Mouse (Mus musculus) kidney, embryonic 15.5 days (tissue): ENCODE measurements around the gene Lyar. TPM values are rescaled to one million over a fixed set of nuclear protein-coding genes. Genes with fewer than 3 reads are reported as not detected.
A peak's percentile ranks its signal among the peaks of the same experiment; 100 is the strongest.

ENCODE experiments used
- ATAC-seq: fragments of 200-750 bp; cut with Nextera tagmentation; replicated peaks from 2 replicates; pipeline ENCODE4 v1.8.0; 2017; ENCODE audit warnings: moderate TSS enrichment; ENCODE audit not compliant: low FRiP score
- H3K27ac ChIP-seq: fragments of 300-500 bp; sonication (generic); 2 replicates; pipeline ENCODE4 v1.5.1; 2015; ENCODE audit warnings: mild to moderate bottlenecking, inconsistent platforms
- H3K27me3 ChIP-seq: fragments of 300-500 bp; sonication (generic); 2 replicates; pipeline ENCODE4 v1.6.1; 2015; ENCODE audit warnings: inconsistent platforms
- H3K36me3 ChIP-seq: fragments of 300-500 bp; sonication (generic); 2 replicates; pipeline ENCODE4 v1.6.1; 2015; ENCODE audit warnings: inconsistent platforms
- H3K4me1 ChIP-seq: fragments of 300-500 bp; sonication (generic); 2 replicates; pipeline ENCODE4 v1.6.1; 2015; ENCODE audit warnings: inconsistent platforms
- H3K4me2 ChIP-seq: fragments of 300-500 bp; sonication (generic); 2 replicates; pipeline ENCODE4 v1.6.1; 2015; ENCODE audit warnings: moderate library complexity, mild to moderate bottlenecking, inconsistent platforms
- H3K4me3 ChIP-seq: fragments of 300-500 bp; sonication (generic); replicated peaks from 2 replicates; pipeline ENCODE4 v1.5.1; 2015; ENCODE audit warnings: mild to moderate bottlenecking, inconsistent platforms
- H3K9ac ChIP-seq: fragments of 300-500 bp; sonication (generic); 2 replicates; pipeline ENCODE4 v1.6.1; 2015; ENCODE audit warnings: mild to moderate bottlenecking, inconsistent platforms
- H3K9me3 ChIP-seq: fragments of 300-500 bp; sonication (generic); replicated peaks from 2 replicates; pipeline ENCODE4 v1.6.1; 2016; ENCODE audit warnings: inconsistent platforms
- WGBS: fragments of 180-500 bp; shearing (Covaris S2); methylation state at CpG from one replicate; pipeline ENCODE4 v1.1.7; 2015; ENCODE audit warnings: mixed read lengths; 5-methylcytosine and 5-hydroxymethylcytosine counted together
- polyA plus RNA-seq: library from polyadenylated mRNA; unstranded; fragments of >200 nt; fragmentation: Nextera tagmentation; extraction: Ambion mirVana; gene quantifications from 2 replicates; pipeline ENCODE4 v1.2.1, GENCODE M21; 2015

Gene Lyar
- polyA plus RNA-seq: 123 and 126 TPM in 2 replicates

- peak within 1 kb of the TSS; percentile 84 for H3K4me2 ChIP-seq
- peaks cover 34% of the 10 kb centered on the region for H3K4me1 ChIP-seq
- no peaks in the 10 kb centered on the region for H3K9me3 ChIP-seq
- H3K4me3 ChIP-seq: peak within 1 kb of the TSS; percentile 95
- peak within 1 kb of the TSS; percentile 74 for H3K27ac ChIP-seq
- no peaks in the 10 kb centered on the region for H3K27me3 ChIP-seq
- WGBS: under 1% methylated on average over 55 of the region's 55 CpGs
- peak; percentile 92 for ATAC-seq
- H3K9ac ChIP-seq: peak within 1 kb of the TSS; percentile 85
- H3K36me3 ChIP-seq: peaks cover 27% of the 10 kb centered on the region
Measured at GRCm38 (mm10) chr5:38220328-38220912, at the start of gene Lyar, which contains the start of gene Zbtb49. Lyar (plus strand) TSS chr5:38220470. Zbtb49 (minus strand) TSS chr5:38220457.

DNA sequence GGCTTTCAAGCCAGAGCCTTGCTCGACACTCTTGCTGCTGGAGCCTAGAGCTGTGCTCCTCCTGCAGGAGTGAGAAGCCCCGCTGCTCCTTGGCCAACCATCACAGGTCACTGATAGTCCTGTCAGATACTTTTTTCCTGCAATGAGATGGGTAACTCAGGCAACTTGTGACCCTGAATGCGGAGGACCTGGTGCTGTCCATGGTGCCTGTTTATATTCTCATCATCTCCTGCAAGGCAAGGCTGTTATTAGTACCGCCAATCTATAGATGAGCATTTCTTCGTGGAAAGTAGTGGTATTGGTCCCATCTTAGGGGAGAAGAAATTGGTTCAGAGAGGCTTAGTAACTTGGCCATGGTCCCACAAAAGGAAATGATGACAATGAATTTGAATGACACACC, 46.5 kb upstream of the Lyar start:
- Histone ChIP-seq H3K4me2 (no peak overlapping the region), H3K4me3 (no peak overlapping the region), H3K27ac (no peak overlapping the region), H3K27me3 (no peaks in the 10 kb centered on the region), H3K36me3 (no peaks in the 10 kb centered on the region), H3K9ac (no peak overlapping the region), H3K4me1 (no peaks in the 10 kb centered on the region), H3K9me3 (no peaks in the 10 kb centered on the region)
- no peak for ATAC-seq
- 52% methylated on average over 5 of the region's 5 CpGs for WGBS

DNA sequence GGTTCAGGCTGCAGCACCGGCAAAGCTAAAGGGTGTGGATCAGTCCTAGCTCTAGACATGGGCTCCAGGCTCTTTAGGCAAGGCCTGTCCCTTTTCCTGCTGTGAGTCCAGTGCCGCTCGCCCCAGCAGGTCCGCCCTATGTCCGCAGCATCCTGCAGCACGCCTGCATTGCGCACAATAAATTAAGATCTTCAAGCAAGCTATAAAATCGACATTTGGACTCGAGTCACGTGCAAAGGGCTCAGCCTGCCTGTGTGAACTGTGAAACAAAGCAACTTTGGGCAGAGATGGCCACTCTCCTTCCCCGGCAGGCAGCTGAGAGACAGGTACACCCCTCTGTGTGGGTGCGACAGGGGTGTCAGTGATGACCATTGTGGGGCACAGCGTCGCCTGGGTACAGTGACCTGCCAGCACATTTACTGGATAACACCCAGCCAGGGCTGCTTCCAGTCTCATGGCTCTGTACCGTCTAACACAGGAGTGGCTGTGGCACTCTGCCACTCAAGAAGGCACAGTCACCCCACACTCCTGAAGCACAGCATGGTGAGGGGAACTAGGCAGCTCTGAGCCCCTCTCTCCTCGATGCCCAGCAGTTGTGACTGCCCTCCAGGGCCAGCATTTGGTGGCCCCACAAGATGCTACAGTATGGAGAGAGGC, 45.9 kb upstream of the Lyar start:
- ATAC-seq: no peak
- 69% methylated on average over 16 of the region's 16 CpGs for WGBS
- H3K36me3 ChIP-seq: no peaks in the 10 kb centered on the region

GRCm38 (mm10) chr5:38184688-38185285, 35.5 kb upstream of the Lyar start:
- no peak for ATAC-seq
- WGBS: 82% methylated on average over 6 of the region's 6 CpGs
- Histone ChIP-seq H3K4me3 (no peak overlapping the region), H3K9ac (no peak overlapping the region), H3K36me3 (no peaks in the 10 kb centered on the region), H3K9me3 (no peaks in the 10 kb centered on the region), H3K27ac (no peak overlapping the region), H3K4me2 (no peak overlapping the region), H3K4me1 (no peaks in the 10 kb centered on the region), H3K27me3 (no peaks in the 10 kb centered on the region)

More for the DNA sequence above, 45.9 kb upstream of the Lyar start:
- Histone ChIP-seq H3K4me2 (no peak overlapping the region), H3K27ac (no peak overlapping the region), H3K4me3 (no peak overlapping the region), H3K4me1 (no peaks in the 10 kb centered on the region), H3K27me3 (no peaks in the 10 kb centered on the region), H3K9ac (no peak overlapping the region), H3K9me3 (no peaks in the 10 kb centered on the region)

GRCm38 (mm10) chr5:38187006-38187405, 33.3 kb upstream of the Lyar start:
- H3K27ac ChIP-seq: no peak overlapping the region
- no peak overlapping the region for H3K4me2 ChIP-seq
- no peak overlapping the region for H3K9ac ChIP-seq
- no peaks in the 10 kb centered on the region for H3K27me3 ChIP-seq
- no peak overlapping the region for H3K4me3 ChIP-seq
- H3K9me3 ChIP-seq: no peaks in the 10 kb centered on the region
- H3K4me1 ChIP-seq: no peaks in the 10 kb centered on the region
- no peaks in the 10 kb centered on the region for H3K36me3 ChIP-seq
- no peak for ATAC-seq
- 86% methylated on average over 2 of the region's 2 CpGs for WGBS

- Histone ChIP-seq H3K27me3 (no peaks in the 10 kb centered on the region), H3K36me3 (no peaks in the 10 kb centered on the region), H3K4me1 (no peaks in the 10 kb centered on the region), H3K9ac (no peak overlapping the region), H3K27ac (no peak overlapping the region), H3K9me3 (no peaks in the 10 kb centered on the region), H3K4me2 (no peak overlapping the region), H3K4me3 (no peak overlapping the region)
- WGBS: 91% methylated on average over 3 of the region's 3 CpGs
- ATAC-seq: no peak
Measured at GRCm38 (mm10) chr5:38190907-38191306, 29.4 kb upstream of the Lyar start.

DNA sequence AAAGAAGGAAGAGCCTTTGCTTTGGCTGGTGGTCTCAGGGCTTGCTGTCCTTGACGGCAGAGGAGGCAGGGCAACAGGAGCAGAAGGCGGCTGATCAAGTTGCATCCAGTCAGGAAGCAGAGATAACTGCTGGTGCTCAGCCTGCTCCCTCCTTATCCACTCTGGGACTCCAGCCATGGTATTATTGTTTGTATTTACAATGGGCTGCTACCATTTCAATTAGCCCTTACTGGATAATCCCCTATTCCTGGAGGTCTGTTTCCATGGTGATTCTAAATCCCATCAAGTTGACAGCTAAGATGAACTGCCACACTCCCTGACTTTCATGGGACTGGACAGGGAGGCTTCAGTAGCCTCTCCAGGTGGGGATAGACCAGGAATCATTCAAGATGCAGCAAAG, 25.3 kb upstream of the Lyar start:
- H3K4me3 ChIP-seq: no peak overlapping the region
- no peak overlapping the region for H3K27ac ChIP-seq
- H3K9me3 ChIP-seq: no peaks in the 10 kb centered on the region
- ATAC-seq: no peak
- H3K4me1 ChIP-seq: no peaks in the 10 kb centered on the region
- WGBS: 46% methylated on average over 2 of the region's 2 CpGs
- no peaks in the 10 kb centered on the region for H3K27me3 ChIP-seq
- H3K4me2 ChIP-seq: no peak overlapping the region
- H3K9ac ChIP-seq: no peak overlapping the region
- peaks cover 9% of the 10 kb centered on the region; the same call in 1 of the 2 replicates for H3K36me3 ChIP-seq

DNA sequence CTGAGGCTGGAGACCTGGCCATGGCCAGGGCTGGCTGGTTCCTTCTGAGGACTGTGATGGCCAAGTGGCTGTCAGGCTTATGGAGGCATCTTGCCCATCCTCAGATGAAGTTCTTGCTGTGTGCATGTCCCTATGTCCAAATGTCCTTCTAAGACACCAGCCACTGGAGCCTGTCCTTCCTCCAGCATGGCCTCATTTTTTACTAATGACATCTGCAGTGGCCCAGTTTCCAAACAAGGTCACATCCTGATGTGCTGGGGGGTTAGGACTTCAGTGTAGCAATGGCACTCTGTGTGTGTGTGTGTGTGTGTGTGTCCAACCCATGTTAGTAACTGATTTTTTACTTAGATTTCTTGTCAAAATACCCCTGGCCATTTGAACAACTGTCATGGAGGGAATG, 24.3 kb upstream of the Lyar start:
- H3K4me2 ChIP-seq: no peak overlapping the region
- no peak overlapping the region for H3K27ac ChIP-seq
- H3K4me3 ChIP-seq: no peak overlapping the region
- no peak for ATAC-seq
- no peak overlapping the region for H3K9ac ChIP-seq
- peaks cover 17% of the 10 kb centered on the region for H3K36me3 ChIP-seq
- H3K9me3 ChIP-seq: no peaks in the 10 kb centered on the region
- no peaks in the 10 kb centered on the region for H3K4me1 ChIP-seq
- no peaks in the 10 kb centered on the region for H3K27me3 ChIP-seq

GRCm38 (mm10) chr5:38196821-38197481, 23.3 kb upstream of the Lyar start:
- no peaks in the 10 kb centered on the region for H3K9me3 ChIP-seq
- WGBS: 56% methylated on average over 5 of the region's 5 CpGs
- no peak overlapping the region for H3K4me2 ChIP-seq
- no peaks in the 10 kb centered on the region for H3K4me1 ChIP-seq
- H3K27me3 ChIP-seq: no peaks in the 10 kb centered on the region
- peaks cover 27% of the 10 kb centered on the region for H3K36me3 ChIP-seq
- H3K9ac ChIP-seq: no peak overlapping the region
- no peak overlapping the region for H3K4me3 ChIP-seq
- no peak for ATAC-seq
- no peak overlapping the region for H3K27ac ChIP-seq

- no peaks in the 10 kb centered on the region for H3K4me1 ChIP-seq
- H3K9me3 ChIP-seq: no peaks in the 10 kb centered on the region
- WGBS: 16% methylated on average over 7 of the region's 7 CpGs
- H3K27ac ChIP-seq: no peak overlapping the region
- H3K9ac ChIP-seq: no peak overlapping the region
- H3K4me3 ChIP-seq: no peak overlapping the region
- H3K4me2 ChIP-seq: no peak overlapping the region
- peak; percentile 57 for ATAC-seq
- H3K36me3 ChIP-seq: peaks cover 32% of the 10 kb centered on the region
- no peaks in the 10 kb centered on the region for H3K27me3 ChIP-seq
Measured at GRCm38 (mm10) chr5:38197482-38197823, 22.8 kb upstream of the Lyar start.

DNA sequence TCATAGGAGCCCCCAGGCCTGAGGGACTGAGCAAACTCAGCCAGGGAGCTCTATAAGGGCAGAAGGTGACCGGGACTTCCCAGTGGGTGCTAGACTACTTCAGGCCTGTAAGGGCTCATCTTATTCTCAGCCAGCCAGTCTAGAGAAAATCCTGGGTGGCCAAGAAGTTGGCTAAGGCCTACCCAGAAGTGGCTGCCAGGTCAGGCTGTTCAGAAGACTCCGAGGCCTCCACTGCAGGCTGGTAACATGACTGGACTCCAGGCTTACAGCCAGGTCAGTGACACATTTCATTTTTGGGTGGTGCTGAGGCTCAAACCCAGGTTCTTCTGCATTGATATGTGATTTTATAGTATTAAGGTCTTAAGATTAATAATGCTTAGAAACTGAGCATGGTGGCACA, 20.6 kb upstream of the Lyar start:
- no peaks in the 10 kb centered on the region for H3K9me3 ChIP-seq
- no peak overlapping the region for H3K4me3 ChIP-seq
- no peak overlapping the region for H3K27ac ChIP-seq
- peaks cover 54% of the 10 kb centered on the region for H3K36me3 ChIP-seq
- H3K27me3 ChIP-seq: no peaks in the 10 kb centered on the region
- 94% methylated on average over 2 of the region's 2 CpGs for WGBS
- H3K4me1 ChIP-seq: no peaks in the 10 kb centered on the region
- H3K4me2 ChIP-seq: no peak overlapping the region
- no peak for ATAC-seq
- H3K9ac ChIP-seq: no peak overlapping the region

GRCm38 (mm10) chr5:38205303-38205726, 15.0 kb upstream of the Lyar start:
- Histone ChIP-seq H3K4me1 (no peaks in the 10 kb centered on the region), H3K4me3 (no peak overlapping the region), H3K9me3 (no peaks in the 10 kb centered on the region), H3K9ac (no peak overlapping the region), H3K27me3 (no peaks in the 10 kb centered on the region), H3K4me2 (no peak overlapping the region), H3K36me3 (peaks cover 67% of the 10 kb centered on the region), H3K27ac (no peak overlapping the region)
- no peak for ATAC-seq
- 87% methylated on average over 7 of the region's 7 CpGs for WGBS
